ENCODE assay signal across 26 mouse cellular contexts in genomic region chr10:19082136-19082535, GRCm38 (mm10).
"Had no signal": no experiment of that assay in that cellular context is flagged by ENCODE, and none has a peak within 500 bp of the region (broad histone marks: within the 10 kb centered on the region; RNA-seq: fewer than 3 reads in every experiment).

No protein-coding gene starts in this region.

- H3K36me3 ChIP-seq: heart, embryonic 10.5 days; heart, embryonic 12.5 days; hindbrain, embryonic 10.5 days; hindbrain, embryonic 12.5 days; intestine, embryonic 15.5 days; kidney, embryonic 15.5 days; limb, embryonic 10.5 days; limb, embryonic 12.5 days; liver, embryonic 13.5 days had no signal

- H3K27ac ChIP-seq: heart, embryonic 10.5 days; hindbrain, embryonic 10.5 days; hindbrain, embryonic 12.5 days; hindbrain, embryonic 14.5 days; intestine, embryonic 15.5 days; kidney, embryonic 15.5 days; layer of hippocampus, adult 2 months; left cerebral cortex, adult 2 months; limb, embryonic 10.5 days; limb, embryonic 12.5 days; liver, embryonic 13.5 days had no signal

- H3K9ac ChIP-seq: heart, embryonic 12.5 days; hindbrain, embryonic 12.5 days; hindbrain, embryonic 14.5 days; intestine, embryonic 15.5 days; kidney, embryonic 15.5 days; limb, embryonic 12.5 days; liver, embryonic 13.5 days had no signal

- H3K4me2 ChIP-seq: heart, embryonic 12.5 days; hindbrain, embryonic 12.5 days; hindbrain, embryonic 14.5 days; intestine, embryonic 15.5 days; kidney, embryonic 15.5 days; limb, embryonic 12.5 days; liver, embryonic 11.5 days; liver, embryonic 13.5 days had no signal

- DNase-seq: gastrocnemius, postnatal 14 days; heart, adult 18-20 months; heart, postnatal 10 days; heart, postnatal 4 days; kidney, adult 2 months; kidney, adult 9 months; kidney, postnatal 10 days; kidney, postnatal 25 days; kidney, postnatal 4 days; liver; liver, embryonic 13.5 days had no signal

- H3K27me3 ChIP-seq: heart, embryonic 12.5 days; hindbrain, embryonic 12.5 days; intestine, embryonic 15.5 days; kidney, embryonic 15.5 days; limb, embryonic 12.5 days; liver, embryonic 13.5 days had no signal

- H3K4me3 ChIP-seq: heart, embryonic 10.5 days; heart, embryonic 12.5 days; hindbrain, embryonic 10.5 days; hindbrain, embryonic 12.5 days; intestine, embryonic 15.5 days; kidney, embryonic 15.5 days; layer of hippocampus, adult 2 months; left cerebral cortex, adult 2 months; limb, embryonic 10.5 days; limb, embryonic 12.5 days; liver, embryonic 13.5 days had no signal

- H3K9me3 ChIP-seq: heart, embryonic 10.5 days; heart, embryonic 12.5 days; hindbrain, embryonic 10.5 days; hindbrain, embryonic 12.5 days; intestine, embryonic 15.5 days; kidney, embryonic 15.5 days; limb, embryonic 10.5 days; limb, embryonic 12.5 days; liver, embryonic 13.5 days had no signal

- ATAC-seq: hindbrain, embryonic 16.5 days; inflammation-experienced regulatory T-cells, adult 6 months; intestine, embryonic 15.5 days; intestine, postnatal 0 days had no signal

- H3K4me1 ChIP-seq: heart, embryonic 10.5 days; heart, embryonic 12.5 days; hindbrain, embryonic 10.5 days; hindbrain, embryonic 12.5 days; intestine, embryonic 15.5 days; kidney, embryonic 15.5 days; limb, embryonic 10.5 days; limb, embryonic 12.5 days; liver, embryonic 13.5 days had no signal
